Mouse (Mus musculus): ENCODE results near the gene Gck.

DNA sequence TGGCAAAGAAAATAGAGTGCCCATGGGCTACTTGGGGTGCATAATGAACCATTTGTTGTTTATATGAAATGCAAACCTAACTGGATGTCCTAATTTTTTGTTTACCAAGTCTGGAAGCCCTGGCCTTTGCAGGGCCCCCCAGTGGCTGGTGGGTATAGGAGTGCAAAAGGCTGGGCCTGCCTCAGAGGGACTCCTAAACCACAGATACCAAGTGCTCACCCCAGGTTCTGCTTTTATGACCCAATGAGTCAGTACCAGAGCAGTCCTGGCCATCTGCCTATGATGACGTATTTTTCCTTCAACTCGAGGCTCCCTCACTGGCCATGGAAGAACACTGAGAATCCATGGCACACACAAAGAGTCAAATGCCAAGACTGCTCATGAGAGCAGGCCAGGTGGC, 4.8 kb downstream of the Gck start:
- TF ChIP-seq GATA1 (IDR thresholded peaks at IDR 0.05; ENCODE audit: borderline replicate concordance, low read length), result no peak
- TF ChIP-seq FLI1 (IDR thresholded peaks at IDR 0.05; ENCODE audit: low read length), result no peak
